16 mouse cellular contexts compared by ENCODE assay signal in genomic region chr1:25180615-25181014, GRCm38 (mm10).
DNase-seq lines count a peak whose midpoint lies in the region; ATAC-seq lines count a peak whose summit lies in the region.
"Had no signal": no experiment of that assay in that cellular context is flagged by ENCODE, and none has a peak within 500 bp of the region (broad histone marks: within the 10 kb centered on the region; RNA-seq: fewer than 3 reads in every experiment).

No protein-coding gene starts in this region.

- no peak overlapping the region for H3K4me2 ChIP-seq in neural tube, embryonic 12.5 days (replicated peaks)
- no peak overlapping the region for H3K4me2 ChIP-seq in hindbrain, embryonic 13.5 days
- H3K4me2 ChIP-seq in midbrain, embryonic 14.5 days (ENCODE audit: low read length): no peak overlapping the region
- H3K4me2 ChIP-seq: heart, embryonic 13.5 days; liver, embryonic 11.5 days; lung, embryonic 14.5 days had no signal

- no peaks in the 10 kb centered on the region for H3K9me3 ChIP-seq in neural tube, embryonic 12.5 days
- no peaks in the 10 kb centered on the region for H3K9me3 ChIP-seq in hindbrain, embryonic 13.5 days
- H3K9me3 ChIP-seq in midbrain, embryonic 14.5 days (ENCODE audit: control insufficient read depth, low read length): no peaks in the 10 kb centered on the region
- H3K9me3 ChIP-seq: embryonic facial prominence, embryonic 10.5 days; heart, embryonic 13.5 days had no signal

- H3K9ac ChIP-seq in neural tube, embryonic 12.5 days: no peak overlapping the region
- H3K9ac ChIP-seq in hindbrain, embryonic 13.5 days: no peak overlapping the region
- no peak overlapping the region for H3K9ac ChIP-seq in midbrain, embryonic 14.5 days (replicated peaks; ENCODE audit: low read length)
- H3K9ac ChIP-seq: heart, embryonic 13.5 days; lung, embryonic 14.5 days had no signal

- no peak overlapping the region for H3K4me3 ChIP-seq in neural tube, embryonic 12.5 days
- H3K4me3 ChIP-seq in hindbrain, embryonic 13.5 days: no peak overlapping the region
- no peak overlapping the region for H3K4me3 ChIP-seq in midbrain, embryonic 14.5 days (replicated peaks; ENCODE audit: low read depth, low read length)
- H3K4me3 ChIP-seq: embryonic facial prominence, embryonic 10.5 days; erythroblast, embryonic 14.5 days; heart, embryonic 13.5 days had no signal

- peaks cover 10% of the 10 kb centered on the region; the same call in 1 of the 2 replicates for H3K4me1 ChIP-seq in neural tube, embryonic 12.5 days
- peaks cover 30% of the 10 kb centered on the region for H3K4me1 ChIP-seq in hindbrain, embryonic 13.5 days (replicated peaks)
- peaks cover 28% of the 10 kb centered on the region for H3K4me1 ChIP-seq in midbrain, embryonic 14.5 days (ENCODE audit: control insufficient read depth, insufficient read depth, low read length)
- H3K4me1 ChIP-seq: heart, embryonic 13.5 days had no signal

- 45% methylated on average over 6 of the region's 6 CpGs for WGBS in neural tube, embryonic 12.5 days
- WGBS in hindbrain, embryonic 13.5 days: 23% methylated on average over 6 of the region's 6 CpGs
- WGBS in midbrain, embryonic 14.5 days: 8% methylated on average over 6 of the region's 6 CpGs

- peak; percentile 27; the same call in 1 of the 2 replicates for ATAC-seq in neural tube, embryonic 12.5 days (ENCODE audit: low FRiP score, low read depth)
- peak; percentile 41; the same call in 1 of the 2 replicates for ATAC-seq in hindbrain, embryonic 13.5 days (ENCODE audit: low FRiP score)
- ATAC-seq in midbrain, embryonic 14.5 days (ENCODE audit: low FRiP score, low TSS enrichment): peak; percentile 34
- no peak for ATAC-seq in frontal cortex, adult (ENCODE audit: low TSS enrichment)

- H3K36me3 ChIP-seq in neural tube, embryonic 12.5 days: no peaks in the 10 kb centered on the region
- H3K36me3 ChIP-seq in hindbrain, embryonic 13.5 days: no peaks in the 10 kb centered on the region
- H3K36me3 ChIP-seq in midbrain, embryonic 14.5 days (ENCODE audit: control insufficient read depth, insufficient read depth, low read length): no peaks in the 10 kb centered on the region
- H3K36me3 ChIP-seq: embryonic facial prominence, embryonic 10.5 days; G1E; heart, embryonic 13.5 days had no signal

- DNase-seq in neural tube, embryonic 10.5 days (ENCODE audit: extremely low spot score, low spot score): no peak
- DNase-seq in midbrain, embryonic 14.5 days: peak; percentile 58
- no peak for DNase-seq in adrenal gland, postnatal 10 days
- DNase-seq in layer of hippocampus, adult 18-20 months (ENCODE audit: low spot score in 2 of 2): no peak
- no peak for DNase-seq in lung, postnatal 25 days (ENCODE audit: low spot score)
- DNase-seq: adrenal gland, postnatal 36 days; kidney, adult 2 months; lung, embryonic 14.5 days had no signal

- no peak overlapping the region for H3K27ac ChIP-seq in neural tube, embryonic 12.5 days
- peak overlapping the region; percentile 78 for H3K27ac ChIP-seq in hindbrain, embryonic 13.5 days
- peak overlapping the region; percentile 72 for H3K27ac ChIP-seq in midbrain, embryonic 14.5 days (replicated peaks; ENCODE audit: low read depth, low read length)
- H3K27ac ChIP-seq: embryonic facial prominence, embryonic 10.5 days; heart, embryonic 13.5 days had no signal

- H3K27me3 ChIP-seq in neural tube, embryonic 12.5 days (replicated peaks): no peaks in the 10 kb centered on the region
- H3K27me3 ChIP-seq in hindbrain, embryonic 13.5 days: no peaks in the 10 kb centered on the region
- H3K27me3 ChIP-seq in midbrain, embryonic 14.5 days (ENCODE audit: control insufficient read depth, insufficient read depth, low read length): no peaks in the 10 kb centered on the region
- H3K27me3 ChIP-seq: heart, embryonic 13.5 days had no signal
